Mouse (Mus musculus): ENCODE data around the gene Ppp1r12b.
"Not testable (repeated sequence)": the region's sequence is repeated elsewhere in the genome, so short reads cannot be mapped to it uniquely, and the experiment has no call there.

Gene Ppp1r12b

DNA sequence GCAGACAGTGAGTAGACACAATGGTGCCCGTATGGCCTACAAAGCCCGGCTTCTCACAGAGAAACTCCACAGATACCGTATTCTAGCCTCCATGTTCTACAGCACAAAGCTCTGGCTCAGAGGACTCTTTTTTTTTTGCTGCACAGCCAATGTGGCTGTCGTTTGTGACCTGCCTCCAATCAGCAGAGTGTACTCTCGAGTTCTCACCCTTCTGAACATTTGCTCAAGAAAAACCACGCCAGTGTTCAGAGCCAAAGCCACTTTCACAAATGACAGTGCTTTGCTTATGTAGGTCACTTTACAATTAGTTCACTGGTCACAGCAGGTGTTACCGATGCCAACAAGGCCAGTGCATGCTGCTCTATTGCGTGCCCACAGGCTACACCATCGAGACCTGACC is 107.9 kb downstream of the Ppp1r12b start:
- DNase-seq (ENCODE audit: low read depth): no peak

DNA sequence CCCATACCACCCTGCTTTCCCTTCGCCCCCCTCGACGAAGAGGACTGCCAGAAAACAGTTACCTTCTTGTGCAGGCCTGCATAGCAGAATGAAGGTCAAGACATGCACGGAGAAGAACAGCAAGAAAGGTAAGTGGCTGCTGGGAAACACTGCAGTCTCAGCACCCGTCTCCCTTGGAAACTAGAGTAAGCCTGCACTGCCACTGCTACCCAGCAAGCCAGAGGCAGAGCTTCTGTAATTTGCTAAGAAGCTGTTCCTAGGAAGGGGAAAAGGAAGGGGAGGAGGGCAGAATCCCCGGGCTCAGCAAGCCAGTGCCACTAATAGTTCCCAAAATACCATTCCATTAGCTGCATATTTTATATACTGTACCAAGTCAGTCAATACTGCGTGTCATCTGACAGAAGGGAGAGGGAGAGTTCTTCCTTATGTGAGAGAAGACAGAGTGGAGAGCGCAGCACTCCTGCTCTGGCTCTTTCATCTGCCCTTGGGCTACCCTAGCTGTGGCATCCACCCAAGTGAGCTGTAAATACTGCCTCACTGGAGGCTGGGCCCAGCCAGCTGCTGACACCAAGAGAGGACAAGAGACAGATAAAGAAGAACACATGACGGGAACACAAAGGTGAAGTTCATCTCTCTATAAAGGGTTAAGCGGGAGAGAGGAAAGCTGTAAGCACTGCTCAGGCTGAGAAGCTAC is 109.3 kb downstream of the Ppp1r12b start:
- no peak for DNase-seq (ENCODE audit: low read depth)

DNA sequence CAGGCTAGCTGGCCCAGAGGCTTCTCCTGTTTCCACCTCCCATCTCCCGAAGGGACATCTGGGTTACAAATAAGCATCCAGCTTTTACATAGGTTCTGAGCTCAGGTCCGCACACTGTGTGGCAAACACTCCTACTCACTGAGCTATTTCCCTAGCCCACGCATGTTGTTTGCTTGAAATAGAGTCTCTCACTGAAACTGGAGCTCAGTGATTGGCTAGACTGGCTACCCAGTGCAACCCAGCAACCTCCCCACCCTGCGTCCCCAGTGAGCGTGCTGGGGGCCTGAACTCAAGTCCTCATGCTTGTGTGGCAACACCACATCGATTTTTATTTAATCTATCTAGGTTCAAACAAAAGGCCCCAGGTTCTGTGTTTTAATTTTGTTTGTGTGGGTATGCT is 112.4 kb downstream of the Ppp1r12b start:
- DNase-seq (ENCODE audit: low read depth): no peak

DNA sequence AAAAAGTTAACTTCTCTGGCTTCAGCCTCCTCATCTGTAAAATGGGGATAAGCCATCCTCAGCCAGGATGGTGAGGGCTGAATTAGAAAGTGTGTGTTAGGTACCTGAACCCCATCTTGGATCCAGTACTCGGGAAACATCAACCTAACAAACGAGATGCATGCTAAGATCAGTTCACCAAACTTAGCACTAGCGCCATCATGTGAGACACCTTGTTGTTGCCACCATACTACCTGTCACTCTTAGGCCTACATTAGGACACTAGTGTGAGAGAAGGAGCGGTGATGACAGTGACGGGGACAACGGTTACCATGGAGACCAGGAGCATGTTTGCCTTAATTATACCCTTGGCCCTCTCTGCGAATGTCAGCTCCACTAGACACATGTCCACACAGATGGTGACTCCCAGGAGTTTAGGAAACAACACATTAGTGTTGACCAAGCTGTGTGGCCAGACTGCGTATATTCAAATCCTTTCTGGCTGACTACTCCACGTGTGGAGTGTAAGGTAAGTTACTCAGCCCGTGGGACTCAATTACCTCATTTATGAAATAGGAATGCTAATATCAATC is 118.7 kb downstream of the Ppp1r12b start:
- no peak for DNase-seq (ENCODE audit: low read depth)

DNA sequence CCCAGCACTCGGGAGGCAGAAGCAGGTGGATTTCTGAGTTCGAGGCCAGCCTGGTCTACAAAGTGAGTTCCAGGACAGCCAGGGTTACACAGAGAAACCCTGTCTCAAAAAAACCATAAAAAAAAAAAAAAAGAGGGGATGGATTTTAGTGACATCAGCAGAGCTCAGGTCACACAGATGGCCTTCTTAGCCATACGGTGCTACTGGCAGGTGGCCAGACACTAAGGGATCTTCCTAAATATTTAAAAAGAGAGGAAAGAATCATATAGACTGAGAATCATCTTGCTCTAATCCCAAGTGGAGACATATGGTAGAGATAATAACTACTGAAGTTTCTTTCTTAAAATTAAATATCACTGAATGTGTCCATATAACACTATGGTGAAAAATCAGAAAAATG is 124.9 kb downstream of the Ppp1r12b start:
- not testable (repeated sequence) for DNase-seq (ENCODE audit: low read depth)

DNA sequence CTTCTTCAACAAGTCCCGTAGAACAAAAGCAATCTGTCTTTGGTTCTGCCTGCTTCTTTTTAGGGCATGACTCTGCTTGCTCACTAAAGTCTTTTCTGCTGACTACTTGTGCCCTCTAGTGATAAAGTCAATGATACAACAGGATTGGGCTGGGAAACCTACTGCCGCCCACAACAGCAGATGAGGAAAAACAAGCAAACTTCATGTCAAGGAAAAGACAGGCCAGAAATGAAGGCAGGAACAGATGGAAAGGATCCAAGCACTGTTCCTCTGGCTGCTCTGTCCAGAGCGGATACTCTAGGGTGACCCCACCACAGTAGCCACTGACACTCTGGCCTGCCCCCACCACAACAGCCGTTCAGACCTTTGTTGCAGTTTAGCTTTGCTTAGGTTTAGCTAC is 126.1 kb downstream of the Ppp1r12b start:
- DNase-seq (ENCODE audit: low read depth): no peak

DNA sequence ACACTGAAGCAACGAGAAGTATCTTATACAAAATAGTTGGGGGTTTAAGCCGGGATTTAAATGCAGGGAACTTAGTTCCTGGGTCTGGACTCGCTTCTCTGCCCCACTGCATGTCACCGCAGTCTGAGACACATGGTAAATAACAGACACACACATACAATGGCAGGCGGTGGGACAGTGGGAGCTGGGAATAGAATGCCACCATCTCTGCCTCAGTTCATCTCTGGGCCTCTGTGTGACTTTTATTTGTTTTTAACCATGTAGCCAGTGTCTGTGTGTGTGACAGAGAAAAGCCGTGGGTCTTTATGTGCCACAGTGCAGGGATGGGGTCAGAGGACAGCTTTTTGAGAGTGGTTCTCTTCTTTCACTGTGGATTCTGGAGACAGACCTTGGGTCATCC is 130.8 kb downstream of the Ppp1r12b start:
- no peak for DNase-seq (ENCODE audit: low read depth)

DNA sequence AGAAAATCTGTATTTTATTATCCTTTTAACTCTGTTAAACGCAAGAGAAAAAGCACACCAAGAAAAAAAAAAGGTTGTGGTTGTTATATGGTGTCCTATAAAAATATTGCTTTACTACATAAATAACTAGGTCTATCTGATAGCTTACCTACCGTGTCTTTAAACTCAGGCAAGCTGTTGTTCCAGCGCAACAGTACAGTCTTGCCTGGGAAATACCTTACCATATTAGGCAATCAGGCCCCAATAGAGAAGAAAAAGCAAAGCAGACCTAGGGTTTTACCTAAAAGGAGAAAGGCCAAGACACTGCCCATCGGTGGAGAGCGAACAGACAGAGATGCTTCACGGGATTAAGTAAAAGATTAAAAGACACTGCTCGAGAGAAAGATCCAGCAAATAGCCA is 131.9 kb downstream of the Ppp1r12b start:
- no peak for DNase-seq (ENCODE audit: low read depth)

DNA sequence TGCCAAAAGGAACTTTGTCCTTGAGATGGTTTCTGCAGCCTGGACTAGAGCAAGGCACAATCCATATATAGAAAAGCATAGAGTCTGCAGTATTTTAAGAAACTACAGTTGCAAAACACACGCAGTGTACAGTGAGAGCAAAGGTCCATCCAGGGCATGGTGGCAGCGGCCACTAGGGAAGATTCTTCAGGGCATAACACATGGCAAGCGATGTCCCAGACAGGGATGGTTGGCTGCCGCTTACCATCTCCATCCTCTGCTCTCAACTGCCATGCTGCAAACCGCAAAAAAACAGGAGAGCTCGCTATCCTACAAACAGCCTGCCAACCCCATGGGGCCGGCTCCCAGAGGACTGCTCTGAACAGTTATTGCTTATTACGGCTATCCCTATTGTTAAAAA is 132.4 kb downstream of the Ppp1r12b start:
- no peak for DNase-seq (ENCODE audit: low read depth)

DNA sequence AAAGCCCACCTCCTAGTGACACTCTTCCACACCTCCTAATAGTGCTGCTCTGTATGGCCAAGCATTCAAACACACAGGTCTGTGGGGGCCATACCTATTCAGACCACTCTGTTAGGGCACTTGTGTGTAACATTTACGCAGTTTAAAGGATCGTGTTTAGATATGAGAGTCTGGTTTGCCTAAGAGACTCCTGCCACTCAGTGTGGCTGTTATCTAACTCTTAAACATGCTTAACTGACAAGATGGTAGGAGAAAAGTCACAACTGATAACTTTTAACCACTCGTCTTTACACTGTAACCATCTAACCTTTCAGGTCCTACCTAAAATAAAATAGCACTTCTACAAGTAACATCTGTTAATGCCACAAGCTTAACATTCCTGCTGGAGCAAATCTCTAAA is 134.9 kb downstream of the Ppp1r12b start:
- peak; percentile 13 for DNase-seq (ENCODE audit: low read depth)

DNA sequence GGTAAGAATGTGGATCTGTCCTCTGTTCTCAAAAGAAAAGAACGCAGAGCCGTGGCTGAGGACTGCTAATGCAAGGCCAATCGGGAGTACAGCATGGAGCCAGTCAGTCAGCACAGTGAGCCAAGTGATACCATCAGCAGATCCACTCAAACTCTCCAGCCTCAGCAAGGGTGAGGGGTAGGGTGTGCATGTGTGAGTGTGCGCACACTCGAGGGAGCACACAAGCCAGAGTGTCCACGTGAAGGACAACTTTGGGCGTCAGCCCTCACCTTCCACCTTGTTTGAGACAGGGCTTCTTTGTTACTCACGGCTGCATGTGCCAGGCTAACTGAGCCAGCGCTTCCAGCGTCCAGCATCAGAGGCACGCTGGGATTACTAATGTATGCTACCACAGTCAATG is 136.5 kb downstream of the Ppp1r12b start:
- no peak for DNase-seq (ENCODE audit: low read depth)

DNA sequence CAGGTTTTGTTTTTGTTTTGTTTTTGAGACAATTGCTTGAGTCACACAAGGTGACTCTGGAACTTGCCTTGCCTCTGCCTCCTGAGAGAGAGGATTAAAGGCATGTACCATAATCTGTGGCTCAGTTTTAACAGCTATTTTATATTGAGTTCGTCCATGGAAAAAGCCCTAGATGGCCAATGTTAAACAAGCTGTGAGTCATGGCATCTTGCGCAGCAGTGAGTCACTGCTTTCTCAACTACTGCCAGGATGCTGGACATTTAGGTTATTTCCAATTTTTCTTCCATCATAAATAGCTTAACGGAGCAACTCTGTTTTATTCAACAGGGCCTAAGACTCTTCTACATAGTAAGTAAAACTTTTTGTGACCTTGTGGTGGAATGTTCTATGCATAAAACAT is 137.0 kb downstream of the Ppp1r12b start:
- no peak for DNase-seq (ENCODE audit: low read depth)

DNA sequence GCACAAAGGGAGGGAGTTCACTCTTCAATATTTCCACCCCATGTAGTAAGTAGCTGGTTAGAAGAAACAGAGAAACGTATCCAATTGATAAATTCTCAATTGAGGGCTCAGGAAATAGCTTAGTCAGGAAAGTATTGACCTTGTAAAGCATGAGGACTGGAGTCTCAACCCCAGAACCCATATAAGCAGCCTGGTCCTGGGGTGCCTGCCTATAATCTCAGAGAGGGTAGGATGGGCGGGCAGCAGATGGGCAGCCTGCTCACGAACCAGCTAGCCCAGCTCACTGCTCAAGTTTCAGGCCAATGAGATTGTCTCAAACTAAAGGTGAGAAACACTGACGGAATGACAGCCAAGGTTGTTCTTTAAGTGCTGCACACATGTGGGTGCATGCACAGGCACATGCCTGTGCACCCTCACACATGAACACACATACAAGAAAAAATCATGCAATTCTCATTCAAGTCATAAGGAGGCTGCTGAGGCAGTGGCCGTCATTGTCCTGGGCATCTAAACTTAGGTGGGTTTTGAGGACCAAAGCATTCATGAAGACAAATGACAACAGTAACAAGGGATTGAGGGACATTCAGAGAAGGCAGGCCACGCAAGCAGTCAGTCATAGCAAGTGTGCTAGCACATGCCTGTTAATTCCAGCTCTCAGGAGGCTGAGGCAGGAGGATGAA is 137.7 kb downstream of the Ppp1r12b start:
- DNase-seq (ENCODE audit: low read depth): no peak

DNA sequence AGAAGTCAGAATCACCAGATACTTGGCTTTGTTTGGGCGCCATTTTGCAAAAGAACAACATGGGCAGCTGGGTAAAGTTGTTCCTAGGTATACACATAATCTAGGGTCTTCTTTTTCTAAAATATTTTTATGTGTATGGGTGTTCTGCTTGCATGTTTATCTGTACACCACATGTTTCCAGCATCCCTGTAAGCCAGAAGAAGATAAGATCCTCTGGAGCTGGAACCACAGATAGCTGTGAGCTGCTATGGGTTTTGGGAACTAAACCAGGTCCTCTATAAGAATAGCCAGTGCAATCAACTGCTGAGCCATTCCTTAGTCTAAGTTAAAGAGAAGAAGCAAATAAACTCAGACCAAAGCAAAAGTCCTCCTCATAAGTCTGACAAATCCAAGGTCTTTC is 138.6 kb downstream of the Ppp1r12b start:
- DNase-seq (ENCODE audit: low read depth): no peak

DNA sequence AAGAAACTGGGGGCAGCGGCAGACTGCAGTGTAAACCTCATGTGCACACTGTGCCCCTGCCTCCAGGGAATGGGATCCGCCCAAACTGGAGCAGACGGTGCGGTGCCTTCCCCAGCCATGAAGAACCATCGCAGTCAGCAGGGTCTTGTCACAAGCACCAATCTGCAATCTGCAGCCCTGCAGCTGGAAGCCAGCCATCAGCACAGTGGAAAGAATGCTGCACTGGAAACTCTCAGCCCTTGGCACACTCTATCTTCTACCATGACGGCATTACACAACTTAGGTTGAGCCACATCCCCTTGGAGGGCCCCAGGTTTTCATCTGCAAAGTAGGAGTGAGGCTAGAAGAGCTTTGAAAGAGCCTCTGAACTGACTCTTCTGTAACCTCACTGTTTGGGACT is 139.1 kb downstream of the Ppp1r12b start:
- DNase-seq (ENCODE audit: low read depth): no peak

DNA sequence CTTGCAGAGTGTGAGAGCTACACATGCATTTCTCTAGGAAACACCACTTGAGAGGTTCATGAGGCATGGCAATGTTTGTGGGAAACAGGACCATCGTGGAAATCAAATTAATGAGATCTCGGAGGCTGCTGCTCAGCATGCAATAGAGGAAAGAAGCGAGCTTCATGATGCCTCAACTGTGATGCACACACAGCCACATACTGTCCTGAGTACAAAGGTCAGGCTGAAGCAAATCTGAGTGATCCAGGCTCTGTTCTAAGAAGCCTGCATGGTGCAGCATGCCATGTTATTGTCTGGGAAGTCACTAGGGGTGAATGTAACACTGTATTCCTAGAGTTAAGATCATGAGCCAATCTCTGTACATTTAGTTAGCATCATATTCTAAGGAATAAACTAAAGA is 140.0 kb downstream of the Ppp1r12b start:
- no peak for DNase-seq (ENCODE audit: low read depth)

DNA sequence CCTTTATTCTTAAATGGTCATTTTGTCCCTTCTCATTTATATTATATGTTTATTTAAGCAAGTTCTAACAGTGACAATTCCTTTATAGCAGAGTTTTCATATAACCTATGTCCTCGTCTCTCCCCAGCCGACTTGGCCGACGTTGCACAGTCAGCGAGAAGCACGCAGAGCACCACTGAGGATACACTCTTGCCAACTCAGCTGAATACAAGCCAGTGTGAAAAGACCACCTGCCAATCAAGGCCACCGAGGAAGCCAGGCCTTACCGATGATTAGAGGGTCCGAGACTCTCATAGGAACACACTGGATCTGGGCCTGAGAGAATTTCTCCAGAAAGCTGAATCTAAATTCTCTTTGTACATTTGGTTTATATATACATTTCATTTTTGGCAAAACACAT is 150.3 kb downstream of the Ppp1r12b start:
- no peak for DNase-seq (ENCODE audit: low read depth)

DNA sequence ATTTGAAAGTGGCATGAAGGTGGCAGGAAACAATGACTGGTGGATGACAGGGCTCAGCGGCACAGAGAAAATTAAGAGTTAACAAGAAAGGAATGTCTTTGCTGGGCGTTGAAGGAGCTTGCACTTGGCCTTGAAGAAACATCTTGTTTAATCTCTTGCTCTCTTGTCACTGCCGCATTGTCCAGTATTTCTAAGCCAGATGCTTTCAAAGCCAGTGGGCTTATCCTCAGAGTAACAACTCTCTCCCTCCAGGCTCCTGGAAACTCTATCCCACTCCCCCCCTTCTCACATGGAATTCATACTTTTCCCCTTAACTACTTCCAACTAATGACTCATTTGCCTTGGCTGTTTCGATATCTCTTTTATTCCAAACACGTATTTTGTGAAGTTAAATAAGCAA is 151.4 kb downstream of the Ppp1r12b start:
- DNase-seq (ENCODE audit: low read depth): no peak

DNA sequence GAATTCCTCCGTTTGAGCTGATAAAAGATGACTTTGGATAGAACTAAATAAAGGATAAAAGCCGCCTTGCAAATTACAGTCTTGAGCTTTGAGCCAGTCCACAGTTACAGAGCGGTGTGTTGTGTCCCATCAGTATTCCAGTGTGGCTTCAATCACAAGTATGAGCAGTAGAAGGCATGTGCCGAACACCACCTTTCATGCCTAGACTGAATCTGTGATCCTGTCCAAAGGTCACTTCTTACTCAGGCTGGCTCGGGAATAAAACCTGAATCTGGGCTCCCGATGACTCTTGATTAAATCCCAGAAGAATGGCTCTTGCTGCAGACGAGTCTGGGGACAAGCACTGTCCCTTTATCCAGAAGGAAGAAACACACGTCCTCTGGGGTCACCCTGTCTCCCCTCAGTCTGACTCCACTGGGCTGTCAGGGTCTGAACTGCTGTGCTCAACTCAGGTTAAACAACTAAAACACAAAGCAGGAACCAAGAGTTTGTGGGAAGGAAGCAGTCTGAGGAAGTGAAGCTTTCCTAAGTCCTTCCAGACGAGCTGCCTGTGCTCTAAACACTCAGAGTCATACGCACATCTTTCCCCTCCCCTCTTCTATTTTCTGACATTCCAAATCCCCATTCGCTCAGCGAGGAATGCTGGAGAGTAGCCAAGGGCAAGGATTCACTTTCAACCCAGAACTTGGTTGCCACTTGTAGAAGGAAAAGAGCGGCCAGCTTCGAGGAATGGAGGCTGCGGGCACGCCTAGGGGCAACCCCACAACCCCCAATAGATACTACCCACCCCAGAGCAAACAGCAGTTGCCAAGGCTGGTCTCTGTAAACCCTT is 152.2 kb downstream of the Ppp1r12b start:
- DNase-seq (ENCODE audit: low read depth): no peak

DNA sequence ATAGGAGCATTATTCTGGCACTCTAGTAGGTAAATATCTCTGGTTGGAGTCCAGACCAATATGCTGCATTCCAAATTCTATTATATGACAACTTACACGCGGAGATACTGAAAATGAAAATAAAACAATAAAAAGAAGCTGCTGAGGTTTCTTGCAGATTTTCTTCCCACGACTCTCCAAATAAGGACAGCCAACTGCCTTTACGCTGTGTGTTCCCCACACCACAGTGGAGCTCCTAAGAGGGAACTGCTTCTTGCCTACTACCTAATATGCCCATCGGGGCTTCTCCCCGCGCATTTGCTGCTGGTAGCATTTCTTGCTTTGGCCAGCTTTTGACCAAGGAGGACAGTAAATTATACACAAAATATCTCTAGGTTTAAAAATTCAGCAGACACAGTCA is 154.0 kb downstream of the Ppp1r12b start:
- no peak for DNase-seq (ENCODE audit: low read depth)

DNA sequence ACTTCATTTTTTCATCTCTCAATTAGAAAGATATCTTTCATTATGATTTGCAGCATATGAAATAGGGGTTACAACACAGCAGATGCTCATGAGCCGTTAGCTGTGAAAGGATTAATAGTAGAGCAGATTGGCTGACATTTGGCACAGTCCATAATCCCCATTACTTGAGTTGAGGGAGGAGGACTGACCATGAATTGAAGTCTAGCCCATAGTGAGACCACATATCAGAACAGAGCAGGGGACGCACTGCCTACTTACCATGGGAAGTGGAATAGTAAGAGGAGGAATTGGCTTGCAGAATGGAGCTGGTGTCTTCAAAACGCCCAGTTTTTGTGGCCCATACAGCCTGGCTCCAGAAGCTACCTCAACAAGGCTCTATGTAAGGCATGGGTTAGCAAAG is 159.2 kb downstream of the Ppp1r12b start:
- no peak for DNase-seq (ENCODE audit: low read depth)

DNA sequence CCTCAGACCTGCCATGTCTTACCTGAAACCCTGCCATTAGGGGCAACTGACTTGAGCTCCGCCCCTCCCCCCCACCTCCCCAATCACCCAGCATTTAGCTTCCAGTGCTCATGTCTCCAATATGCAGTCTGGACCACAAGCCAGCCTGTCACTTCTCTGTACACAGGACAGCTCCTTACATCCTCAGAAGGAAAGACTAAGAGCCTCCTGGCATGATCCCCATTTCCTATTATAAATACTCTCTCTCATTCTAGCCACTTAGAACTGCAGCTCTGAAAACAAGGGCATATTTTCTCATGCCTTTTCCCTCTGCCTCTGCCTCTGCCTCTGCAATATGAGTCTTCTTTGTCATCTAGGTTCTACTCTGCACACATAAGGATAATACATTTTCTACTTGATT is 159.7 kb downstream of the Ppp1r12b start:
- no peak for DNase-seq (ENCODE audit: low read depth)

DNA sequence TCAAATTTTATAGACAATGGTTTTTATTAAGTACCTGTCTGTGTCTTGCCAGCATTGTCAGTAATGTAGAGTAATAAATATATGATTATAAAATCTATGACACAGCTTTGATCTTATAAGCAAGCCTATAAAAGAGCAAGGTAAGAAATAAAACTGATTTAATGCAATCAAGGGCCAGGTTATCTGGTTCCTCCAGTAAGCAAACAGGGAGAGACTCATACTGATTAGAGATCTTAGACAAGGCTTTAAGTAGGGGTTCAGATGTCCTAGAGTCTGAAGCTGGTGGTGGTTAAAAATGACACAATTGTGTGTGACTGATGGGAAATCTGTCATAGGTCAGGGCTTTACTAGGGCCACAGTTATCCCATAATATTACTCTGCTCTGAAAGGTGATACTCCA is 164.3 kb downstream of the Ppp1r12b start:
- no peak for DNase-seq (ENCODE audit: low read depth)
